Mouse (Mus musculus): Measurements from ENCODE around the gene Bbip1.

- TF ChIP-seq POU5F1 (IDR thresholded peaks at IDR 0.05; ENCODE audit: borderline replicate concordance, low read length) (no peak), CTCF (conservative IDR thresholded peaks at IDR 0.05; ENCODE audit: low read length) (no peak)
Observed at GRCm38 (mm10) chr19:53890274-53890673, 54.2 kb downstream of the Bbip1 start.
